Mouse (Mus musculus): ENCODE measurements at regions not wholly inside any gene's neighbourhood (a gene's known extent, or its start where the extent isn't known, plus 50 kb on each side); places are given as distances from the start of the nearest gene placed in this dataset.

DNA sequence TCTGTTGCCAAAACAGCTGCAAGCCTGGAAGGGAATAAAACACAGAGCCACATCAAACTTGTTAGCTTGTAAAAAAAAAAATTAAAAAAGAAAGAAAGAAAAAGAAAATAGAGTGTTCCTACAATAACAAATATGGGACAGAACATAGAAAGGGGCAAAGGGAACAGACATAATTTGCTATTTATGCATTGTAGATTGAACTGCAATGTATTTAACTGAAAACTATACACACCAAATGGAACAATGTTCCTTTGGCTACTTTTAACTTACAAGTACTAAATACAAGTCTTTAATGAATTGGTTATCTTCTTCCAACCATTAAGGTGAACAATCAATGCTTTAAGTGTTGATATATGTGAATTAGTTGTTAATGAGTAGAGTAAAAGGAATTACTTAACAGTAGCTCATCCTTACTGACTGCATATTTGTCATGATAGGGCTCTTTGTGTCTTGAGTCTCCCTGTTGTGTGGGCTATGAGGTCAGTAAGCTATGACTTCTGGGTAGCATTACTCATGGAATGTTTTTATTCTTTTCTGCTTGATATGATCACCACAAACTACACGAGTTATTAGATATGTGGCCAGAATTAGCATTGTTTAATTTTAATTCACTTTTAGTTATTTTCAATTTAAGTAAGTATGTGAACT, 597.0 kb upstream of the Megf9 start:
- no peak overlapping the region for H3K9ac ChIP-seq
- H3K4me3 ChIP-seq: no peak overlapping the region
- H3K27ac ChIP-seq (replicated peaks): no peak overlapping the region
- no peaks in the 10 kb centered on the region for H3K36me3 ChIP-seq
- H3K4me2 ChIP-seq: no peak overlapping the region
- ATAC-seq (ENCODE audit: low read depth): no peak
- H3K9me3 ChIP-seq: 0 out of 2 replicates have a peak, but pooled peaks cover 3% of the 10 kb centered on the region
- WGBS: 49% methylated on average over 1 of the region's 1 CpGs
- H3K27me3 ChIP-seq: no peaks in the 10 kb centered on the region
- H3K4me1 ChIP-seq (replicated peaks): peaks cover 10% of the 10 kb centered on the region; the same call in 1 of the 2 replicates

DNA sequence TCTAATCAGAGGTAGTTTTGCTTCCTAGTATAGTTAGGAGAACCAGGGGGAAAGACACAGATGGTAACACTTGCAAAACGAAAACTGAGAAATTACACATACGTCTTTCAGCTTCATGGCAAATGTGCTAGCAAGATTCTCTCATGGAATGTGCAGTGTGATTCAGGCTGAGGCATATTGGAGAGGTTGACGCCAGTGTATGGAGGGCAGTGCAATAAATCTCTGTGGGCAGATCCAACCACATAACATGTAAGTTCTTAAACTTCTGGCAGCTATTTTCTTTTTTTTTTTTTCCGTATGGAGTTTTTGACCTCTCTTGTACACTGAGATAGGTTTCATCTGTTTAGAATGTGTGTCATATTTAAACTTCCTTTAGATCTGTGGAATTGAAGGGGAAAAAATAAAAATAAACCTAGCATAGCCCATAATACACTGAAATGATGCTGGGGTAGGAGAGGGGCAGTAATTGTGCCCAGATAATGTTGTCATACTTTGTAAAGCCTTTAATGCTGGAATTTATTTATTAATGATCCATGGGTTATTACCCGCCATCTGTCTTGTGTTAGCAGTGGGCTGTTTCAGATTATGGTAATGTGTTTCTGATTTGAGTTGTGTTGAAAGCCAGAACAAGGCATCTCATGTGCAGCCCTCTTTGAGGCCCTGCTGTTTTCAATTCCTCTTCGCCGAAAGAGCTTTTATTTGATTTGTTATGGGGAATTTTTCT, 596.3 kb upstream of the Megf9 start:
- H3K27me3 ChIP-seq: no peaks in the 10 kb centered on the region
- H3K4me1 ChIP-seq (replicated peaks): peaks cover 10% of the 10 kb centered on the region; the same call in 1 of the 2 replicates
- H3K9ac ChIP-seq: no peak overlapping the region
- WGBS: 18% methylated on average over 7 of the region's 7 CpGs
- H3K9me3 ChIP-seq: no peaks in the 10 kb centered on the region
- no peaks in the 10 kb centered on the region for H3K36me3 ChIP-seq
- H3K4me3 ChIP-seq: no peak overlapping the region
- no peak overlapping the region for H3K27ac ChIP-seq (replicated peaks)
- H3K4me2 ChIP-seq: no peak overlapping the region
- peak; percentile 76 for ATAC-seq (ENCODE audit: low read depth)

DNA sequence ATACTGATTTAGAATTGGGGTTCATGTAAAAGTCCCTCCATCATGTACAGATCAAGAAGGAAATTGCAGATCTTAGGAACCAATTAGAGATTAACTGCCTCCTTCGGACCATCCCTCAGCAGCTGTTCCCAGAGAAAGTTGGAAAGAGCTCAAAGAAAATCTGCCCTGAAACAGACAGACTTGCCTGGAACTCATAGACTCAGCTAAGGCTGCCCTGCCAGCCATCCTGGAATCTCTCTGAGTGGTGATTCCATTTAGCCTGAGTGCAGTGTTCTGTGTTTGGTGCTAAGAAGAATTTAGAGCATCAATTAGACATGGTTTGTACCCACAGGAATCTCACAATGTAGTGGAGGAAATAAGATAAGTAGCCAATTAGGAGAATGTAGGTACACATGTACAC, 594.5 kb upstream of the Megf9 start:
- H3K4me3 ChIP-seq: no peak overlapping the region
- H3K27ac ChIP-seq (replicated peaks): no peak overlapping the region
- H3K36me3 ChIP-seq: no peaks in the 10 kb centered on the region
- WGBS: 50% methylated on average over 1 of the region's 1 CpGs
- H3K27me3 ChIP-seq: no peaks in the 10 kb centered on the region
- H3K4me1 ChIP-seq (replicated peaks): peaks cover 10% of the 10 kb centered on the region; the same call in 1 of the 2 replicates
- no peak overlapping the region for H3K9ac ChIP-seq
- H3K9me3 ChIP-seq: no peaks in the 10 kb centered on the region
- no peak for ATAC-seq (ENCODE audit: low read depth)
- H3K4me2 ChIP-seq: no peak overlapping the region
